Mouse (Mus musculus) lung, embryonic 14.5 days (tissue): ENCODE measurements around the gene Gns. TPM values are rescaled to one million over a fixed set of nuclear protein-coding genes. Genes with fewer than 3 reads are reported as not detected.
A peak's percentile ranks its signal among the peaks of the same experiment; 100 is the strongest.

Experiments
- ATAC-seq: fragments of 200-750 bp; cut with Nextera tagmentation; 2 replicates; pipeline ENCODE4 v1.8.0; 2017; ENCODE audit warnings: mild to moderate bottlenecking, moderate TSS enrichment, moderate library complexity; ENCODE audit not compliant: insufficient read depth
- DNase-seq: peaks from one replicate; pipeline ENCODE4 v3.0.0-alpha.2; 2015
- H3K27ac ChIP-seq: fragments of 300-500 bp; sonication (generic); 2 replicates; pipeline ENCODE4 v1.5.1; 2014; ENCODE audit warnings: low read depth, mild to moderate bottlenecking, moderate library complexity
- H3K27me3 ChIP-seq: fragments of 300-500 bp; sonication (generic); 2 replicates; pipeline ENCODE4 v1.6.1; 2014; ENCODE audit warnings: low read length, control low read depth; ENCODE audit not compliant: insufficient read depth
- H3K36me3 ChIP-seq: fragments of 300-500 bp; sonication (generic); 2 replicates; pipeline ENCODE4 v1.6.1; 2014; ENCODE audit warnings: control low read depth; ENCODE audit not compliant: insufficient read depth
- H3K4me1 ChIP-seq: fragments of 300-500 bp; sonication (generic); 2 replicates; pipeline ENCODE4 v1.6.1; 2014; ENCODE audit warnings: antibody characterized with exemption, control low read depth; ENCODE audit not compliant: insufficient read depth
- H3K4me2 ChIP-seq: fragments of 300-500 bp; sonication (generic); 2 replicates; pipeline ENCODE4 v1.6.1; 2014; ENCODE audit warnings: mild to moderate bottlenecking
- H3K4me3 ChIP-seq: fragments of 300-500 bp; sonication (generic); 2 replicates; pipeline ENCODE4 v1.5.1; 2014; ENCODE audit warnings: low read depth, low read length
- H3K9ac ChIP-seq: fragments of 300-500 bp; sonication (generic); 2 replicates; pipeline ENCODE4 v1.6.1; 2014
- H3K9me3 ChIP-seq: fragments of 300-500 bp; sonication (generic); 2 replicates; pipeline ENCODE4 v1.6.1; 2016; ENCODE audit warnings: low read depth, low read length, control low read depth
- CTCF ChIP-seq: IDR thresholded peaks from 2 replicates; pipeline ENCODE4 v1.5.1; 2016; ENCODE audit warnings: antibody characterized with exemption, low read depth
- WGBS: fragments of 180-500 bp; shearing (Covaris S2); extraction: QIAGEN DNeasy Blood & Tissue Kit; methylation state at CpG from one replicate; pipeline ENCODE4 v1.1.7; 2014; 5-methylcytosine and 5-hydroxymethylcytosine counted together
- polyA plus RNA-seq: library from polyadenylated mRNA; unstranded; fragments of >200 nt; fragmentation: Nextera tagmentation; extraction: Ambion mirVana; gene quantifications from 2 replicates; pipeline ENCODE4 v1.2.1, GENCODE M21; 2014

Gene Gns
- polyA plus RNA-seq = 46.9 and 47.0 TPM in 2 replicates

DNA sequence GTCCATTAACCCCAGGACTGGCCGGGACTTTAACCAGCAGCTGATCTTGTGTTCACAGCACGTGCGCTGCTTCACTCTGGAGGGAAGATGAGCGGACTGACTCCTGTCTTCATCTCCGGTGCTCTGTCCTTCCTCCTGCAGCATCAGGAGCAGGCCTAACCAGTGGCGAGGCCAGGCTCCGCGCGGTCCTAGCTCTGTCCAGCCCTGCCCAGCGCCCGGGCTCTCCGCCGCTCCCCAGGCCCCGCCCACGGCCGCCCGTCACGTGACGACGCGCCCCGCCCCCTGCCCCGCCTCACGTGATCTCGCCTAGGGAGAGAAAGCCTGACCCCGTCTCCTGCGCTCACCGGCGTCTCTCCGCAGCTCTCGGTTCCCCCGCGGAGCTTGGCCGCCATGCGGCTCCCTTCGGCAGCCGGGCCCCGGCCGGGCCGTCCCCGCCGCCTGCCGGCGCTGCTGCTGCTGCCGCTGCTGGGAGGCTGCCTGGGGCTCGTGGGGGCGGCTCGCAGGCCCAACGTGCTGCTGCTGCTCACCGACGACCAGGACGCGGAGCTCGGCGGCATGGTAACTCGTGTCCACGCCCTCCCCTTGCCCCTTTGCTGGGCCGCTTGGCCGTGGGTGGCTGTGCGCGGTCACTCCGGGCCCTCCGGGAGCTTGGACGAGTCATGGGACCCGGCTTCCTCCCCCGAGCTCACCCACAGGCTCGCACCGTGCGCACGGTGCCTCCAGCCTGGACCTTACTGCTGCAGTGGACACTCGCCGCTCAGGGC is at the start of gene Gns:
Gene Gns (plus strand): TSS at position 290 of the 764 bp plus-strand sequence.
- Histone ChIP-seq H3K9ac (peak within 1 kb of the TSS; percentile 75), H3K27ac (0 out of 2 replicates have a peak within 1 kb of the TSS, but pooled peaks have one; percentile 19), H3K4me2 (peak within 1 kb of the TSS; percentile 93), H3K4me3 (peak within 1 kb of the TSS; percentile 85), H3K4me1 (peaks cover 9% of the 10 kb centered on the region), H3K27me3 (no peaks in the 10 kb centered on the region), H3K36me3 (0 out of 2 replicates have a peak, but pooled peaks cover under 1% of the 10 kb centered on the region), H3K9me3 (no peaks in the 10 kb centered on the region)
- no peak for TF ChIP-seq CTCF
- DNase-seq = peak; percentile 91
- ATAC-seq = peak; percentile 99
- WGBS = under 1% methylated on average over 72 of the region's 72 CpGs

- Histone ChIP-seq H3K9me3 (no peaks in the 10 kb centered on the region), H3K4me3 (no peak overlapping the region), H3K27ac (no peak overlapping the region), H3K9ac (peak overlapping the region; percentile 16; the same call in 1 of the 2 replicates), H3K36me3 (no peaks in the 10 kb centered on the region), H3K4me2 (peak overlapping the region; percentile 46), H3K27me3 (peaks cover 18% of the 10 kb centered on the region), H3K4me1 (no peaks in the 10 kb centered on the region)
- WGBS = 31% methylated on average over 27 of the region's 27 CpGs
- ATAC-seq = no peak
- no peak for TF ChIP-seq CTCF
- peak; percentile 48 for DNase-seq
Measured at GRCm38 (mm10) chr10:121315321-121316283, 49.3 kb upstream of the Gns start.

- H3K9ac ChIP-seq = no peak overlapping the region
- H3K36me3 ChIP-seq = no peaks in the 10 kb centered on the region
- H3K27ac ChIP-seq = no peak overlapping the region
- H3K4me3 ChIP-seq = no peak overlapping the region
- ATAC-seq (no peak), DNase-seq (peak; percentile 38)
- H3K27me3 ChIP-seq = peaks cover 11% of the 10 kb centered on the region; the same call in 1 of the 2 replicates
- H3K9me3 ChIP-seq = no peaks in the 10 kb centered on the region
- WGBS = 73% methylated on average over 10 of the region's 10 CpGs
- no peaks in the 10 kb centered on the region for H3K4me1 ChIP-seq
- no peak overlapping the region for H3K4me2 ChIP-seq
- TF ChIP-seq CTCF = no peak
Measured at GRCm38 (mm10) chr10:121316361-121316760, 48.5 kb upstream of the Gns start.

- Histone ChIP-seq H3K36me3 (no peaks in the 10 kb centered on the region), H3K9ac (no peak overlapping the region), H3K4me1 (no peaks in the 10 kb centered on the region), H3K9me3 (no peaks in the 10 kb centered on the region), H3K4me2 (no peak overlapping the region), H3K4me3 (no peak overlapping the region), H3K27ac (no peak overlapping the region), H3K27me3 (no peaks in the 10 kb centered on the region)
- no peak for DNase-seq
- TF ChIP-seq CTCF = no peak
- 80% methylated on average over 7 of the region's 7 CpGs for whole genome bisulfite sequencing
- no peak for ATAC-seq
Measured at GRCm38 (mm10) chr10:121318397-121318950, 46.4 kb upstream of the Gns start.

DNA sequence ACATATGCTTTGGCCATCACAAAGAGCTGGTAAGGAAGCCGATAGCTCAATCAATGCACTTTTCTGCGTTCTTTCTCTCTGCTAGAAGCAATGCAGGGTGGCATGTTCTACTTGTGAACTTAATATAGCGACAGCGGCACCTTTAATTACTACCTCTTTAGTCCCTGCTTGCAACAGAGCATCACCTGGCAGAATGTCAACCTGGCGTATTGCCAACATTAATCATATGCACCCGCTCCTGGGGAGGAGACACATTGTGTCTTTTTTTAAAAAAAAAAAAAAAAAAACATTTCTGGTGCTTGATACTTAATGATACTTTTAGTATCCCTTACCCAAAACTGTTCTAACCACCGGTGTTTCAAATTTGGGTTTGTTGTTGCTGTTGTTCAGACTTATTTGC is 41.4 kb upstream of the Gns start:
- peak; percentile 29 for DNase-seq
- no peak for TF ChIP-seq CTCF
- WGBS = 77% methylated on average over 7 of the region's 7 CpGs
- Histone ChIP-seq H3K9me3 (no peaks in the 10 kb centered on the region), H3K4me2 (no peak overlapping the region), H3K27me3 (no peaks in the 10 kb centered on the region), H3K27ac (no peak overlapping the region), H3K9ac (no peak overlapping the region), H3K4me3 (no peak overlapping the region), H3K4me1 (no peaks in the 10 kb centered on the region), H3K36me3 (no peaks in the 10 kb centered on the region)
- ATAC-seq = no peak

DNA sequence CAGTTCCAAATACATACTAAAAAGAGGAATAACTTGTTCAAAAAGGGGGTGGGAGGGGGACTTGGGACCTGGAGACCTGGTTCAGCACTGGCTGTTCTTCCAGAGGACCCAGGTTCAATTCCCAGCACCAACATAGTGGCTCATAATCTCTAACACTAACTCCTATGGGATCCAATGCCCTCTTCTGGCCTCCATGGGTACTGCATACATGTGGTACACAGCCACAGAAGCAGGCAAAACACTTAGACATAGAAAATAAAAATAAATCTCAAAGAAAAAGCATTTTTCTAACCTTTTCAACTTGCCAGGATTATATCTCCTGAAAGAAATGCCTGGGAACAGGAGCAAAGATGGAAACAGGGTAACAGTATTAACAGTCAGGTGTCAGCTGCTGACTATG is 38.7 kb upstream of the Gns start:
- Histone ChIP-seq H3K36me3 (no peaks in the 10 kb centered on the region), H3K4me1 (no peaks in the 10 kb centered on the region), H3K9me3 (no peaks in the 10 kb centered on the region), H3K4me2 (no peak overlapping the region), H3K27me3 (no peaks in the 10 kb centered on the region), H3K4me3 (no peak overlapping the region), H3K9ac (no peak overlapping the region), H3K27ac (no peak overlapping the region)
- DNase-seq (no peak), ATAC-seq (no peak)
- peak; percentile 21; the same call in 1 of the 2 replicates for TF ChIP-seq CTCF
